Mouse (Mus musculus): ENCODE measurements at regions not wholly inside any gene's neighbourhood (a gene's known extent, or its start where the extent isn't known, plus 50 kb on each side); places are given as distances from the start of the nearest gene placed in this dataset.

- no peak for DNase-seq (ENCODE audit: low spot score)
Observed at GRCm38 (mm10) chr19:27140892-27141291, 75.4 kb upstream of the Vldlr start.

DNA sequence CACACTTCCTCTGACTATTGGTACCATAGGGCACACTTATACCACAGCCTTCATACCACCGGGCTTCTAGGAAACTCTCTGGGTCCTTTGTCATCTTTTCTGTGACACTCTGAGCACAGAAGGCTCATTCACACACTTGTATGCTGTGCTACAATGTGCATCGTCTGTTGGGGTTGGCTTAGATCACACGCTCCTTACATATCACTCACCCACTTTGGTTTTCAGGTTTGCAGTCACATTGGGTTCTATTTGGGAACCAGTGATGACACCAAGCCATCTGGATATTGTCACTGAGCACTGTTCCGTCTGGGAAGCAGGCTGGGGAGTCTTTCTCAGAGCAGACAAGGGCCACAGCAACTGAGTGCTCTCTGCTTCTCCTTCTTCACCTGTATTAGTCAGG, 74.1 kb upstream of the Vldlr start:
- DNase-seq (ENCODE audit: low spot score) = no peak

- DNase-seq (ENCODE audit: low spot score) = no peak
Observed at GRCm38 (mm10) chr19:27147404-27147803, 68.9 kb upstream of the Vldlr start.

DNA sequence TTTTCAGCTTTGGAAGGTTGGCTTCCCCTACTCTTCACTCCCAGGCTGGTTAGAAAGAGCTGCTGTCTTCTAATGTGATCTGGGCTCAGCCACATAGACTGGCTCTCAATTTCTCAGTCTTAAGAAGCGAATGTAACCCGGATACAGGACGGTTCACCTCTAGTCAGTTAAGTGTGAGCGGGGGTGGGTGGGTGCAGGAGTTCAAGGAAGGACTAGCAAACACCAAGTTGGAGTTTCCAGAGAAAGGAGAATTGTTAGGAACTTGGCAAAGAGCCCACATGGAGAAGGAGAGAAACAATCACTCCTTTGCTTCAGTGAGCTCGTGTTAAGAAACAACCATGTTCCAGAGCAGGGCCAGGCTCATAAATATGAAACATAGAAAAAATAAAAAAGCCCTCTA, 68.0 kb upstream of the Vldlr start:
- no peak for DNase-seq (ENCODE audit: low spot score)

GRCm38 (mm10) chr19:27149567-27149966, 66.7 kb upstream of the Vldlr start:
- no peak for DNase-seq (ENCODE audit: low spot score)

DNA sequence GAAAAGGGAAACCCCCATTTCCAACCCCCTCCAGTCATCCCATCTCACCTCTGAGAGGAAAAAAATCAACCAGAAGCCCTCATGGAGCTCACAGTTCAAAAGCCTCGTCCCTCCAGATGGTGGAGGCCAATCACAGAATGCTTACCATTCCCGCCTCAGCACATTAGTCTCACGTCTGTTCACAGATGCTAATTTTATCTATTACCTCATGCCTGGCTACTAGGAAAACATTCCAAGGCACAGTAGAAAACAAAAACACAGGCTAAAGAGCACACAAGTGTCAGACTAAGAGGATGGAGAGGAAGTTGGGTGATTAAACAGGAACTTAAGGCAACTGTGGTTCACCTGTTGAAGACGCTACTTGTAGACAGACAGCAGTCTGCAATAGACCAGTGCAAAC, 54.4 kb upstream of the Vldlr start:
- DNase-seq (ENCODE audit: low spot score) = no peak
